Comparison of ENCODE assay signal across 7 mouse cellular contexts in the genomic region with DNA sequence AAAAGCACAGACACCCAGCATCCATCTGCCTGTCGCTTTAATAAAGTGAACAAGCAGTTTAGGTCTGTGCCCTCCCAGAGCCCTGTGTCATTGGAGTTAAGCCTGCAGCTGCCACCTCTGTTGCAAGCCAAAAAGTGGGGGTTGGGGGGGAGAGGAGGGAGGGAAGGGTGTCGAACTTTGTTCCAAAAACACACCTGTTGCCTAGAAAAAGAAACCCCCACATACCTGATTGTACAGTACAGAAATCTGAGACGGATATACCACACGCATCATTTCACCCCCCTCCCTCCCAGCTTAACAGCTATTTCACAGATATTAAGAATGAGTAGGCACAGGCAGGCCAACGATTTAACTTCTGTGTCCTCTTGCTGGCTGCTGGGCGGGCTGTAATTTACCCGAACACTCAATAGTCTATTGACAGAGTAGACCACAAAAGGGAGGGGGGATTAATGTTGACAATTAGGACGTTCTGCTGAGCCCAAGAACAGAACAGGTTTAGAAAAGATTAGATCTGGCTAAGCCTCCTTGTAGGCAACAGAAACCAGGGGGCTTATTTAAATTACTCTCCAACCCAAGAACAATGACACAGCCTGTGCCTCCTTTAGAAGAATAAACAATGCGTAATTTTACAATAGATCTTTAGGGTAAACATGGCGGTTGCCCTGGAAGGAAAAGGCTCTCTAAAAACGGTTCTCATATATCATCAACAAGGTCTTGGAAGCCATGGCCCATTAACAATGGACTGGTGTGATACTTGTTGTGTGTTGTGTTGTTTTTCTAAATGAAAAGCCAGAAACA. TPM values are rescaled to one million over a fixed set of nuclear protein-coding genes. Genes with fewer than 3 reads are reported as not detected.
DNase-seq lines count a peak whose midpoint lies in the region; ATAC-seq and TF ChIP-seq lines count a peak whose summit lies in the region.

No protein-coding gene starts in this region.

- ATAC-seq in heart, postnatal 0 days (ENCODE audit: insufficient read depth, low read depth) = peak; percentile 62
- peak; percentile 90 for ATAC-seq in midbrain, embryonic 12.5 days (ENCODE audit: low FRiP score, low read depth)
- ATAC-seq in granulocyte monocyte progenitor cell, adult 5-6 weeks (replicated peaks; ENCODE audit: poor library complexity, severe bottlenecking) = no peak

- peak overlapping the region; percentile 57 for H3K27ac ChIP-seq in heart, postnatal 0 days (ENCODE audit: low read depth)
- H3K27ac ChIP-seq in midbrain, embryonic 12.5 days (replicated peaks) = peak overlapping the region; percentile 47

- no peak overlapping the region for H3K4me2 ChIP-seq in heart, postnatal 0 days (ENCODE audit: low read depth, low read length)
- peak overlapping the region; percentile 45 for H3K4me2 ChIP-seq in midbrain, embryonic 12.5 days (replicated peaks)

- peak; percentile 67 for DNase-seq in Muller cell, postnatal 12 days (ENCODE audit: inconsistent ontology term)
- peak; percentile 73 for DNase-seq in embryo, embryonic 10.5 days (ENCODE audit: low spot score)
- DNase-seq in heart, postnatal 0 days (ENCODE audit: low spot score) = no peak
- no peak for DNase-seq in frontal cortex, postnatal 14 days (ENCODE audit: low spot score in 2 of 2)
- DNase-seq in layer of hippocampus, postnatal 36 days = no peak

- peaks cover 13% of the 10 kb centered on the region; the same call in 1 of the 2 replicates for H3K36me3 ChIP-seq in heart, postnatal 0 days (replicated peaks; ENCODE audit: control insufficient read depth, insufficient read depth, low read length)
- H3K36me3 ChIP-seq in midbrain, embryonic 12.5 days = no peaks in the 10 kb centered on the region

- H3K4me1 ChIP-seq in heart, postnatal 0 days (ENCODE audit: control insufficient read depth, insufficient read depth) = peaks cover 30% of the 10 kb centered on the region; the same call in 1 of the 2 replicates
- peaks cover 11% of the 10 kb centered on the region for H3K4me1 ChIP-seq in midbrain, embryonic 12.5 days

- no peak overlapping the region for H3K9ac ChIP-seq in heart, postnatal 0 days (replicated peaks; ENCODE audit: low read depth, low read length)
- H3K9ac ChIP-seq in midbrain, embryonic 12.5 days (replicated peaks) = peak overlapping the region; percentile 1; the same call in 1 of the 2 replicates

- H3K4me3 ChIP-seq in heart, postnatal 0 days (ENCODE audit: low read depth, low read length) = no peak overlapping the region
- no peak overlapping the region for H3K4me3 ChIP-seq in midbrain, embryonic 12.5 days

- no peaks in the 10 kb centered on the region for H3K27me3 ChIP-seq in heart, postnatal 0 days (ENCODE audit: control insufficient read depth, insufficient read depth, low read length)
- H3K27me3 ChIP-seq in midbrain, embryonic 12.5 days = peaks cover 66% of the 10 kb centered on the region

- no peak for TF ChIP-seq EP300 in heart, postnatal 0 days (IDR thresholded peaks at IDR 0.05; ENCODE audit: low read depth)

- H3K9me3 ChIP-seq in heart, postnatal 0 days (replicated peaks; ENCODE audit: control insufficient read depth, low read length) = no peaks in the 10 kb centered on the region
- no peaks in the 10 kb centered on the region for H3K9me3 ChIP-seq in midbrain, embryonic 12.5 days

- 46% methylated on average over 11 of the region's 11 CpGs for WGBS in heart, postnatal 0 days
- 7% methylated on average over 11 of the region's 11 CpGs for WGBS in midbrain, embryonic 12.5 days

- no peak for TF ChIP-seq CTCF in heart, postnatal 0 days (IDR thresholded peaks at IDR 0.05; ENCODE audit: low read depth)

RNA-seq across cellular contexts. Expression of a gene that starts 32.7 kb away (rescaled TPM):
- 182 and 257 TPM in 2 replicates for total RNA-seq in heart, postnatal 0 days (2014; rRNA removed; ENCODE audit: low replicate concordance)
- polyA plus RNA-seq in heart, postnatal 0 days (2015; fragmentation: Nextera tagmentation; extraction: Ambion mirVana) = 144 and 146 TPM in 2 replicates
- polyA plus RNA-seq in midbrain, embryonic 12.5 days (2016; fragmentation: Nextera tagmentation; extraction: Ambion mirVana) = 9.6 and 9.9 TPM in 2 replicates
- total RNA-seq in layer of hippocampus, postnatal 36 days (2021) = 100 to 1,000 TPM; 207 to 228 TPM
- not detected in 2 replicates for total RNA-seq in granulocyte monocyte progenitor cell, adult 5-6 weeks (2014; fragmentation: Nextera tagmentation)
- not detected in 2 replicates for total RNA-seq in granulocyte monocyte progenitor cell, adult 5-6 weeks (2017)

Comparison
In these comparisons a context has a peak if more than half of its experiments do, and no peak if none do; other contexts are left out.
1. DNase-seq: peak in Muller cell, postnatal 12 days (single experiment) and embryo, embryonic 10.5 days (single experiment); none in heart, postnatal 0 days (single experiment), frontal cortex, postnatal 14 days (0 of 2) and layer of hippocampus, postnatal 36 days (0 of 2).
2. RNA of a gene that starts 32.7 kb away (total RNA-seq): 182 to 257 TPM in heart, postnatal 0 days and 207 to 228 TPM in layer of hippocampus, postnatal 36 days; not detected in granulocyte monocyte progenitor cell, adult 5-6 weeks; every median in the first group is over 100 times any median in the second.